Mouse (Mus musculus) kidney, adult 2 months (tissue): Measurements from ENCODE around the gene Map1b.

ENCODE experiments used
- CTCF ChIP-seq: fragments of 200-500 bp; conservative IDR thresholded peaks from 2 replicates; pipeline ENCODE4 v1.5.1; 2011; ENCODE audit warnings: low read depth, mild to moderate bottlenecking, control low read depth, low read length, moderate library complexity, mixed read lengths; ENCODE audit not compliant: insufficient read depth, insufficient read length
- POLR2A ChIP-seq: fragments of 200-500 bp; IDR thresholded peaks from one replicate; pipeline ENCODE4 v1.6.1; 2011; ENCODE audit warnings: low read depth, low read length, control low read depth

GRCm38 (mm10) chr13:99387901-99388811, 128.2 kb downstream of the Map1b start:
- no peak for TF ChIP-seq POLR2A
- no peak for TF ChIP-seq CTCF
